Mouse (Mus musculus): Measurements from ENCODE around the gene Pcbd2. TPM values are rescaled to one million over a fixed set of nuclear protein-coding genes. Genes with fewer than 3 reads are reported as not detected.

Pcbd2 gene
- total and polyA plus RNA-seq, 3 experiments: 32.0 to 69.4 TPM; not detected in 1

DNA sequence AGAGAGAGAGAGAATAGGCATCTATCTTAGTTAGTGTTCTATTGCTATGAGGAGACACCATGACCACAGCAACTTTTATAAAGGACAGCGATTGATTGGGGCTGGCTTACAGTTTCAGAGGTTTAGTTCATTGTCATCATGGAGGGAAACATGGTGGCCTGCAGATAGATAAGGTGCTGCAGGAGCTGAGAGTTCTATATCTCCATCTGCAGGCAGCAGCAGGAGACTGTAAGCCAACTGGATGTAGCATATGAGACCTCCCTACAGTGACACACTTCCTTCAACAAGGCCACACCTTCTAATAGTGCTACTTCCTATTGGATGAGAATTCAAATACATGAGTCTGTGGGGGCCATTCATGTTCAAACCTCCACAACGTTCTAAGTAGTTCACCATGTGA is 5.0 kb downstream of the Pcbd2 start (continued):
- TF ChIP-seq JUND (IDR thresholded peaks at IDR 0.05; ENCODE audit: low read depth, low read length): no peak
- TF ChIP-seq SIN3A (IDR thresholded peaks at IDR 0.05; ENCODE audit: low read length): no peak
- no peak for TF ChIP-seq MXI1 (IDR thresholded peaks at IDR 0.05; ENCODE audit: low read depth, low read length)

DNA sequence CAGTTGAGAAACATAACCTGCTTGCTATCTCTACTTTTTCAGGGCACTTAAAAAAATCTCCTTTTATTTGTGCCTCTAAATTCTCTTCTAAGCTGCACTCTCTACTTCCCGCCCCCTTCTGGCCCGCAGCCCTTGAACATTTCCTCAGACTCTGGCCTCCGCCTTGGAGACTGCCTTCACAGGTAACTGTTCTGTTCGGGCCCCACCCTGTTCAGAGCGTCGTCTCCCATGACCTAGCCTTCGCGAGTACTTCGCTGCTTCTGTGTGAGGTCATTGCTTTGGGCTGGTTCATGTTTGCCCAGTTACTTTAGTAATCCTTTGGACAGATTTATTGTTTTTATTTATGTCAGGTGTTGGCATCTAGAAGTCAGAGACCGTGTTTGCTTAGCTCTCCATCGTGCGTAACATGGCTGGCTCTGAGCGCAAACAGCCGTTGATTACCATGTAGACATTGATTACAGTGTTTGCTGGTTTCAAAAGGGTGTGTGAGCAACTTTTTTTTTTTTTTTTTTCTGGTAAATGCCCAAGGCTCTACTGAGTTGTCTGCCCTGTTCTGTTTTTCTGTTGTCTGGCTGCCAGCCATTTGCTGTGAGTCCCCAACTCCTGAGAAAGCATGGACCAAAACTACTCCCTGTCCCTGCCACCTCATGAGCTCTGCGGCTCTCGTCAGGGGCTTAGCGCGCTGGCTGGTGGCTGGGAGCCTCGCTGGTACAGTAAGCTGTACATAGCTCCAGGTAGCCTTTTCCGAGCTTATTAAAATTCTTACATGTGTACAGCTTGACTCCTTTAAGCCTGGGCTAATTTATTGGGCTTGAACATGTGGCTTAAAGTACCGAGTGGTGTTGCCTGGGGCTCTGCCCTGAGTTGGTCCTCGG is 6.7 kb downstream of the Pcbd2 start:
- H3K9me3 ChIP-seq (replicated peaks; ENCODE audit: insufficient read depth, low read length): no peaks in the 10 kb centered on the region

DNA sequence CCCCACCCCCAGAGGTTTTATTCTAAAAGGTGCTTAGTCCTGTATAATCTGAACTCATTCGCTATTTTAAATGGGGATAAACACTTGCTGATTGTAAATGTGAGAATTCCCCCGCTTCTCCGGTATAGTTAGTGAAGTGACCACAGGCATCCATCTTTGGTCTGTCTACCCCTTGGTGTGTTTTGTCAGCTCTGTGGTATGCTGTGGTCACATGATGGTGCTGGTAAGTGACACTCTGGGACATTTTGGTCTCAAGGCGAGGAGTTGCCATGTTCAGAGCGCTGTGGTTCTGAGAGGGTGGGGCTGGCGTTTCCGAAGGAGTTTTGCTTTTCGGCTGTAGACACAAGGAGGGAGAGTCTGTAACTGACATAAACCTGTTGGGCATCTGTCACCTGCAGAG is 10.7 kb downstream of the Pcbd2 start:
- no peaks in the 10 kb centered on the region for H3K9me3 ChIP-seq (replicated peaks; ENCODE audit: insufficient read depth, low read length)
- no peak overlapping the region for H3K27ac ChIP-seq (ENCODE audit: control insufficient read depth, low read depth, low read length)
- H3K9ac ChIP-seq (ENCODE audit: control insufficient read depth, low read depth, low read length, poor library complexity, severe bottlenecking): no peak overlapping the region
- TF ChIP-seq USF1 (IDR thresholded peaks at IDR 0.05; ENCODE audit: low read depth, low read length) (no peak), ZNF384 (IDR thresholded peaks at IDR 0.05; ENCODE audit: low read depth, low read length) (no peak), CHD1 (IDR thresholded peaks at IDR 0.05; ENCODE audit: low read depth, low read length) (no peak), KAT2A (conservative IDR thresholded peaks at IDR 0.05; ENCODE audit: low read depth, low read length) (no peak), MYC (IDR thresholded peaks at IDR 0.05; ENCODE audit: low read depth, low read length) (no peak), SIN3A (IDR thresholded peaks at IDR 0.05; ENCODE audit: low read length) (no peak), GABPA (IDR thresholded peaks at IDR 0.05; ENCODE audit: low read depth, low read length) (no peak), MAX (IDR thresholded peaks at IDR 0.05; ENCODE audit: low read length) (no peak), SMC3 (IDR thresholded peaks at IDR 0.05; ENCODE audit: low read depth, low read length) (no peak), POLR2AphosphoS5 (IDR thresholded peaks at IDR 0.05; ENCODE audit: borderline replicate concordance, low read depth, low read length) (no peak), MAZ (IDR thresholded peaks at IDR 0.05; ENCODE audit: low read depth, low read length) (no peak), CHD2 (IDR thresholded peaks at IDR 0.05; ENCODE audit: low read length) (no peak), ETS1 (IDR thresholded peaks at IDR 0.05; ENCODE audit: low read depth, low read length) (no peak)
- no peaks in the 10 kb centered on the region for H3K4me1 ChIP-seq (ENCODE audit: control insufficient read depth in 1 of 2, insufficient read depth in 2 of 2, low read length in 2 of 2)
- H3K27me3 ChIP-seq (ENCODE audit: control insufficient read depth in 1 of 2, insufficient read depth in 2 of 2, low read length in 2 of 2): no peaks in the 10 kb centered on the region
- no peak overlapping the region for H3K4me3 ChIP-seq (ENCODE audit: control insufficient read depth in 1 of 2, insufficient read depth in 1 of 2, low read depth in 2 of 2, low read length in 2 of 2)
- H3K36me3 ChIP-seq (ENCODE audit: control insufficient read depth in 1 of 2, insufficient read depth in 2 of 2, low read length in 2 of 2): no peaks in the 10 kb centered on the region
- no peaks in the 10 kb centered on the region for H3K79me2 ChIP-seq (ENCODE audit: control insufficient read depth, insufficient read depth, low read length, poor library complexity)
- DNase-seq (ENCODE audit: low read depth, low spot score): no peak

More for the DNA sequence above, 6.7 kb downstream of the Pcbd2 start:
- no peak overlapping the region for H3K9ac ChIP-seq (ENCODE audit: control insufficient read depth, low read depth, low read length, poor library complexity, severe bottlenecking)
- no peaks in the 10 kb centered on the region for H3K79me2 ChIP-seq (ENCODE audit: control insufficient read depth, insufficient read depth, low read length, poor library complexity)
- H3K36me3 ChIP-seq (ENCODE audit: control insufficient read depth in 1 of 2, insufficient read depth in 2 of 2, low read length in 2 of 2): no peaks in the 10 kb centered on the region; a peak in 1 of 4 replicates
- H3K27ac ChIP-seq (ENCODE audit: control insufficient read depth, low read depth, low read length): no peak overlapping the region
- no peak for DNase-seq (ENCODE audit: low read depth, low spot score)
- no peaks in the 10 kb centered on the region for H3K27me3 ChIP-seq (ENCODE audit: control insufficient read depth in 1 of 2, insufficient read depth in 2 of 2, low read length in 2 of 2)
- peaks cover 0 to 3% of the 10 kb centered on the region in 2 experiments; a peak in 1 of 4 replicates for H3K4me1 ChIP-seq (ENCODE audit: control insufficient read depth in 1 of 2, insufficient read depth in 2 of 2, low read length in 2 of 2)
- no peak overlapping the region for H3K4me3 ChIP-seq (ENCODE audit: control insufficient read depth in 1 of 2, insufficient read depth in 1 of 2, low read depth in 2 of 2, low read length in 2 of 2)
- no peak for TF ChIP-seq E2F4 (IDR thresholded peaks at IDR 0.05; ENCODE audit: borderline replicate concordance, low read depth, low read length)
- no peak for TF ChIP-seq USF1 (IDR thresholded peaks at IDR 0.05; ENCODE audit: low read depth, low read length)

All from MEL (cell line).